Mouse (Mus musculus) heart, postnatal 0 days (tissue): ENCODE results near the gene Mrpl20.

Experiments
- CTCF ChIP-seq: IDR thresholded peaks from 2 replicates; pipeline ENCODE4 v1.5.1; 2016; ENCODE audit warnings: antibody characterized with exemption, control low read depth, low read depth
- EP300 ChIP-seq: IDR thresholded peaks from 2 replicates; pipeline ENCODE4 v1.6.1; 2016; ENCODE audit warnings: antibody characterized with exemption, low read depth

GRCm38 (mm10) chr4:155829866-155830265, 27.2 kb downstream of the Mrpl20 start:
- TF ChIP-seq CTCF = no peak
- TF ChIP-seq EP300 = no peak
